In the genomic region with DNA sequence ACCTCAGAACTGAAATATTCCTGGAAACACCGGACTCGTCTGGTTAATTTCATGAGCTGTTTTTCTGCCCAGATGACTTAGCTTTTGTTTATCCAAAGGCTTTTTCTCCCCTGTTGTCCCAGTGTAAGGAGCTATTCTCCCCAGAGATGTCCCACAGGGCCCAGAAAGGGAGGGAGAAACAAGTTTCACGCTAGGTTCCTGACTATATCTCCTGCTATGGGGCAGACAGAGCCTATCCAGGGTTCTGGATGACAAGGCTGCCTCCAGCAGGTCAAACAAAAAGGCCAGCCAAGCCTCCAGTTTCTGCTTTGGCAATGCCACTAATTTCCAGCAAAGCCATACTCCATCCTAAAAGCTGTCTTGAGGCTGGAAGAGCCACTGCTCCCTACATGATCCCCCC, we compare ENCODE assay signal across 28 mouse cellular contexts. TPM values are rescaled to one million over a fixed set of nuclear protein-coding genes. Genes with fewer than 3 reads are reported as not detected.
DNase-seq lines count a peak whose midpoint lies in the region; ATAC-seq and TF ChIP-seq lines count a peak whose summit lies in the region.
"Had no signal": no experiment of that assay in that cellular context is flagged by ENCODE, and none has a peak within 500 bp of the region (broad histone marks: within the 10 kb centered on the region; RNA-seq: fewer than 3 reads in every experiment).

No protein-coding gene starts in this region.

- H3K9ac ChIP-seq in heart, embryonic 13.5 days = 0 out of 2 replicates have a peak overlapping the region, but pooled peaks have one; percentile 38
- no peak overlapping the region for H3K9ac ChIP-seq in intestine, embryonic 16.5 days (ENCODE audit: low read depth, low read length)
- H3K9ac ChIP-seq: forebrain, embryonic 15.5 days; neural tube, embryonic 15.5 days had no signal

- no peak overlapping the region for H3K4me2 ChIP-seq in heart, embryonic 13.5 days
- H3K4me2 ChIP-seq in intestine, embryonic 16.5 days (ENCODE audit: low read depth, low read length) = peak overlapping the region; percentile 96; the same call in 1 of the 2 replicates
- H3K4me2 ChIP-seq: forebrain, embryonic 15.5 days; neural tube, embryonic 15.5 days had no signal

- no peak overlapping the region for H3K27ac ChIP-seq in heart, embryonic 13.5 days (replicated peaks)
- peak overlapping the region; percentile 42; the same call in 1 of the 2 replicates for H3K27ac ChIP-seq in bone marrow, adult 2 months (ENCODE audit: control insufficient read depth, insufficient read depth, low read depth, low read length, poor library complexity)
- peak overlapping the region; percentile 62 for H3K27ac ChIP-seq in intestine, embryonic 16.5 days (ENCODE audit: low read length)
- H3K27ac ChIP-seq in small intestine, adult 2 months (ENCODE audit: insufficient read depth, low read depth, low read length) = peak overlapping the region; percentile 29; the same call in 1 of the 2 replicates
- H3K27ac ChIP-seq: forebrain, embryonic 15.5 days; heart, adult 2 months; midbrain, embryonic 10.5 days; neural tube, embryonic 15.5 days had no signal

- no peaks in the 10 kb centered on the region for H3K9me3 ChIP-seq in heart, embryonic 13.5 days
- H3K9me3 ChIP-seq in intestine, embryonic 16.5 days (ENCODE audit: control insufficient read depth, low read length) = no peaks in the 10 kb centered on the region
- H3K9me3 ChIP-seq: forebrain, embryonic 15.5 days; G1E; midbrain, embryonic 10.5 days; neural tube, embryonic 15.5 days had no signal

- H3K4me1 ChIP-seq in heart, embryonic 13.5 days = peaks cover 82% of the 10 kb centered on the region
- peaks cover 19% of the 10 kb centered on the region for H3K4me1 ChIP-seq in bone marrow, adult 2 months (ENCODE audit: control insufficient read depth, insufficient read depth, low read length)
- peaks cover 80% of the 10 kb centered on the region for H3K4me1 ChIP-seq in intestine, embryonic 16.5 days (ENCODE audit: control insufficient read depth, insufficient read depth, low read length)
- H3K4me1 ChIP-seq in small intestine, adult 2 months (ENCODE audit: control insufficient read depth, insufficient read depth, insufficient read length, low read length) = peaks cover 16% of the 10 kb centered on the region

- TF ChIP-seq POLR2A in bone marrow, adult 2 months (IDR thresholded peaks at IDR 0.05; ENCODE audit: borderline replicate concordance, control insufficient read depth, low read depth, low read length) = no peak
- TF ChIP-seq POLR2A in small intestine, adult 2 months (IDR thresholded peaks at IDR 0.05; ENCODE audit: low read depth, low read length) = no peak

- 41% methylated on average over 3 of the region's 3 CpGs for WGBS in heart, embryonic 13.5 days
- WGBS in bone marrow, adult 2 months = 73% methylated on average over 3 of the region's 3 CpGs
- 35% methylated on average over 3 of the region's 3 CpGs for WGBS in intestine, embryonic 16.5 days
- WGBS in small intestine, adult 2 months = 75% methylated on average over 3 of the region's 3 CpGs

- H3K27me3 ChIP-seq in heart, embryonic 13.5 days (replicated peaks) = peaks cover 90% of the 10 kb centered on the region
- no peaks in the 10 kb centered on the region for H3K27me3 ChIP-seq in intestine, embryonic 16.5 days (replicated peaks; ENCODE audit: control insufficient read depth, insufficient read depth, low read length)
- H3K27me3 ChIP-seq in small intestine, adult 2 months (ENCODE audit: control insufficient read depth, insufficient read depth, low read length) = peaks cover 21% of the 10 kb centered on the region

- no peak for TF ChIP-seq CTCF in bone marrow, adult 2 months (IDR thresholded peaks at IDR 0.05; ENCODE audit: control insufficient read depth, insufficient read depth, low read length)
- no peak for TF ChIP-seq CTCF in small intestine, adult 2 months (IDR thresholded peaks at IDR 0.05; ENCODE audit: extremely low read depth, insufficient read length, insufficient replicate concordance, low read depth, low read length)

- H3K4me3 ChIP-seq in heart, embryonic 13.5 days = no peak overlapping the region
- H3K4me3 ChIP-seq in bone marrow, adult 2 months (replicated peaks; ENCODE audit: control insufficient read depth, low read depth, low read length) = no peak overlapping the region
- H3K4me3 ChIP-seq in intestine, embryonic 16.5 days (ENCODE audit: low read length) = no peak overlapping the region
- H3K4me3 ChIP-seq in small intestine, adult 2 months (ENCODE audit: low read depth, low read length) = no peak overlapping the region
- H3K4me3 ChIP-seq: forebrain, embryonic 15.5 days; heart, adult 2 months; midbrain, embryonic 10.5 days; neural tube, embryonic 15.5 days had no signal

- H3K36me3 ChIP-seq in heart, embryonic 13.5 days = no peaks in the 10 kb centered on the region
- H3K36me3 ChIP-seq in intestine, embryonic 16.5 days (ENCODE audit: control insufficient read depth, insufficient read depth, low read length) = no peaks in the 10 kb centered on the region
- H3K36me3 ChIP-seq in small intestine, adult 2 months (ENCODE audit: control insufficient read depth, insufficient read depth, low read length) = no peaks in the 10 kb centered on the region
- H3K36me3 ChIP-seq: forebrain, embryonic 15.5 days; G1E; midbrain, embryonic 10.5 days; neural tube, embryonic 15.5 days had no signal

- ATAC-seq in heart, embryonic 13.5 days (ENCODE audit: extremely low read depth, insufficient number of reproducible peaks, low FRiP score, low TSS enrichment) = no peak
- no peak for ATAC-seq in intestine, embryonic 16.5 days
- ATAC-seq: CD4-positive, CD25-positive, alpha-beta regulatory T cell, adult 4 months; forebrain, embryonic 15.5 days had no signal

- no peak for DNase-seq in heart, adult 18-20 months
- DNase-seq in Muller cell, postnatal 12 days (ENCODE audit: inconsistent ontology term) = no peak
- no peak for DNase-seq in layer of hippocampus, adult 9-11 months
- no peak for DNase-seq in urinary bladder, adult 2 months (ENCODE audit: low spot score)
- DNase-seq: adrenal gland, adult 2 months; cerebellum, postnatal 10 days; embryo, embryonic 11 days; gastrocnemius, postnatal 10 days; heart, adult 2 months; kidney, adult 11 months; kidney, postnatal 36 days; lung, postnatal 36 days; right cerebral cortex, postnatal 25 days; thymus, postnatal 14 days had no signal

RNA-seq across cellular contexts. Expression of a gene that starts 3.7 kb away (rescaled TPM):
- polyA plus RNA-seq in heart, embryonic 13.5 days (2015; fragmentation: Nextera tagmentation; extraction: Ambion mirVana) = not detected in 2 replicates
- total RNA-seq in heart, adult 18-20 months (2021) = not detected
- polyA plus RNA-seq in bone marrow, adult 2 months (2011; ENCODE audit: insufficient read depth, insufficient read length, low replicate concordance, missing spikeins) = not detected in 2 replicates
- not detected in 2 replicates for polyA plus RNA-seq in intestine, embryonic 16.5 days (2015; fragmentation: Nextera tagmentation; extraction: Ambion mirVana)
- polyA plus RNA-seq in small intestine, adult 2 months (2012; rRNA removed) = not detected in 2 replicates
- polyA plus RNA-seq in urinary bladder, adult 2 months (2012; rRNA removed) = not detected in 2 replicates
- total RNA-seq: adrenal gland, adult 2 months; G1E; gastrocnemius, postnatal 10 days; heart, adult 2 months; layer of hippocampus, postnatal 25 days; left cerebral cortex, postnatal 14 days had no signal
- polyA plus RNA-seq: adrenal gland, adult 2 months; CD4-positive, CD25-positive, alpha-beta regulatory T cell, adult 4 months; forebrain, embryonic 15.5 days; heart, adult 2 months; heart, postnatal 0 days; hindbrain, embryonic 11.5 days; liver, embryonic 16.5 days; midbrain, embryonic 10.5 days; neural tube, embryonic 15.5 days had no signal

RNA-seq across cellular contexts. Expression of a gene that starts 3.8 kb away (rescaled TPM):
- polyA plus RNA-seq in heart, embryonic 13.5 days (2015; fragmentation: Nextera tagmentation; extraction: Ambion mirVana) = 1.1 and 1.9 TPM in 2 replicates
- 1 to 10 TPM; 1.2 to 2.3 TPM for total RNA-seq in heart, adult 18-20 months (2021)
- 10.3 and 25.4 TPM in 2 replicates for polyA plus RNA-seq in bone marrow, adult 2 months (2011; ENCODE audit: insufficient read depth, insufficient read length, low replicate concordance, missing spikeins)
- 5.9 TPM in 2 replicates for polyA plus RNA-seq in intestine, embryonic 16.5 days (2015; fragmentation: Nextera tagmentation; extraction: Ambion mirVana)
- 10.1 and 12.4 TPM in 2 replicates for polyA plus RNA-seq in small intestine, adult 2 months (2012; rRNA removed)
- polyA plus RNA-seq in urinary bladder, adult 2 months (2012; rRNA removed) = 10.8 and 13.1 TPM in 2 replicates
- polyA plus RNA-seq: G1E had no signal

RNA-seq across cellular contexts. Expression of a gene that starts 13.8 kb away (rescaled TPM):
- polyA plus RNA-seq in heart, embryonic 13.5 days (2015; fragmentation: Nextera tagmentation; extraction: Ambion mirVana) = 19.9 and 23.5 TPM in 2 replicates
- 10 to 100 TPM in 1 of 2 experiments, 1 to 10 TPM in 1; 9.1 to 19.9 TPM for total RNA-seq in heart, adult 18-20 months (2021)
- polyA plus RNA-seq in bone marrow, adult 2 months (2011; ENCODE audit: insufficient read depth, insufficient read length, low replicate concordance, missing spikeins) = 31.7 and 54.7 TPM in 2 replicates
- polyA plus RNA-seq in intestine, embryonic 16.5 days (2015; fragmentation: Nextera tagmentation; extraction: Ambion mirVana) = 46.7 and 52.9 TPM in 2 replicates
- 46.4 and 118 TPM in 2 replicates for polyA plus RNA-seq in small intestine, adult 2 months (2012; rRNA removed)
- polyA plus RNA-seq in urinary bladder, adult 2 months (2012; rRNA removed) = 76.4 and 82.1 TPM in 2 replicates

RNA-seq across cellular contexts. Expression of a gene that starts 16.4 kb away (rescaled TPM):
- 21.3 and 22.2 TPM in 2 replicates for polyA plus RNA-seq in heart, embryonic 13.5 days (2015; fragmentation: Nextera tagmentation; extraction: Ambion mirVana)
- total RNA-seq in heart, adult 18-20 months (2021) = 1 to 10 TPM; 4.5 to 4.8 TPM
- 24.2 and 39.8 TPM in 2 replicates for polyA plus RNA-seq in bone marrow, adult 2 months (2011; ENCODE audit: insufficient read depth, insufficient read length, low replicate concordance, missing spikeins)
- polyA plus RNA-seq in intestine, embryonic 16.5 days (2015; fragmentation: Nextera tagmentation; extraction: Ambion mirVana) = 31.7 and 34.2 TPM in 2 replicates
- 8.2 and 12.2 TPM in 2 replicates for polyA plus RNA-seq in small intestine, adult 2 months (2012; rRNA removed)
- polyA plus RNA-seq in urinary bladder, adult 2 months (2012; rRNA removed) = 19.2 and 23.2 TPM in 2 replicates

RNA-seq across cellular contexts. Expression of a gene that starts 26.0 kb away (rescaled TPM):
- polyA plus RNA-seq in heart, embryonic 13.5 days (2015; fragmentation: Nextera tagmentation; extraction: Ambion mirVana) = 642 and 729 TPM in 2 replicates
- 100 to 1,000 TPM; 293 to 299 TPM for total RNA-seq in heart, adult 18-20 months (2021)
- polyA plus RNA-seq in bone marrow, adult 2 months (2011; ENCODE audit: insufficient read depth, insufficient read length, low replicate concordance, missing spikeins) = 121 and 204 TPM in 2 replicates
- polyA plus RNA-seq in intestine, embryonic 16.5 days (2015; fragmentation: Nextera tagmentation; extraction: Ambion mirVana) = 759 and 799 TPM in 2 replicates
- polyA plus RNA-seq in small intestine, adult 2 months (2012; rRNA removed) = 142 and 258 TPM in 2 replicates
- 257 and 304 TPM in 2 replicates for polyA plus RNA-seq in urinary bladder, adult 2 months (2012; rRNA removed)
